Mouse (Mus musculus): Measurements from ENCODE around the gene Olfr346. TPM values are rescaled to one million over a fixed set of nuclear protein-coding genes. Genes with fewer than 3 reads are reported as not detected.

Gene Olfr346
- polyA plus RNA-seq (2015; fragmentation: Nextera tagmentation; extraction: Ambion mirVana) = not detected in 2 replicates

DNA sequence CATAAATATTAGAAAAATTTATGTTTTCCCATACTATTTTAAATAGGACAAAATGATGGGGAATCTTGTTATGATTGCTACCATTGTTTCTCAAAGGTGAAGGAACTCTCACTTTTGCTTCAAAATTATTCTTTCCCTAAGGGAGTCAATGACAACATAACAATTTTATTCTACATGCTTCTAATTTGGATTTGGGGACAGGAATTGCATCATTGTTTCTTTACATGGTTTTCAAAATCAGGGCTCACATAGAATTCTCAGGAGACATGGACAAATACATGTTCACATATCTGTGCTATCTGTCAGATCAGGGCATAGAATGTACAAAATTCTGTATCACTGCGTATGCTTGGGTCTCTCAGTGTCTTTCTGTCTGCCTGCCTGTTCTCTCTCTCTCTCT is at the start of gene Olfr346:
Gene Olfr346 (plus strand): TSS at position 301 of the 400 bp plus-strand sequence.
- WGBS = 61% methylated on average over 1 of the region's 1 CpGs
- H3K27ac ChIP-seq = no peak within 1 kb of the TSS
- no peak within 1 kb of the TSS for H3K4me2 ChIP-seq
- no peak within 1 kb of the TSS for H3K9ac ChIP-seq
- no peak within 1 kb of the TSS for H3K4me3 ChIP-seq
- H3K4me1 ChIP-seq = no peaks in the 10 kb centered on the region
- no peaks in the 10 kb centered on the region for H3K36me3 ChIP-seq
- ATAC-seq (ENCODE audit: borderline replicate concordance, extremely low read depth, low FRiP score, low TSS enrichment) = no peak
- no peaks in the 10 kb centered on the region for H3K9me3 ChIP-seq
- H3K27me3 ChIP-seq = no peaks in the 10 kb centered on the region

DNA sequence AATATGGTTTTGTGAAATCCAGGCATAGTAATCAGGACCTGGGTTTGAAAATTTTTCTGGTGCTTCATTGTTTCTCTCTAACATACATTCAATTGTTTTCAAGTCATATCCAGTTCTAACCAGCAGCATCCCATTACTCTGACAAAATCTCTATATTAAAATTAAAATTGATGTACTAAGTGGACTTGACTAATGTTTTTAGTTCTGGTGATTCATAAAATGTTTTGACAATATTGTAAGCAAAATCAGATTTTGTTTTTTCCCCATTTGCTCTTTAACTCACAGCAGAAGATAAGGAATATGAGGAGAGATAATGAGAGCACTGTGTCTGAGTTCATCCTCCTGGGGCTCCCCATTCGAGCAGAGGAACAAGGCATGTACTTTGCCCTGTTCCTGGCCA is 45.8 kb upstream of the Olfr346 start, which contains the start of gene Olfr345:
Gene Olfr345 (plus strand): TSS at position 301 of the 400 bp plus-strand sequence.
- H3K27ac ChIP-seq = no peak within 1 kb of the TSS
- H3K4me2 ChIP-seq = no peak within 1 kb of the TSS
- 75% methylated on average over 1 of the region's 1 CpGs for WGBS
- H3K4me3 ChIP-seq = no peak within 1 kb of the TSS
- no peak for ATAC-seq (ENCODE audit: borderline replicate concordance, extremely low read depth, low FRiP score, low TSS enrichment)
- H3K36me3 ChIP-seq = no peaks in the 10 kb centered on the region
- no peaks in the 10 kb centered on the region for H3K4me1 ChIP-seq
- H3K9me3 ChIP-seq = no peaks in the 10 kb centered on the region
- no peaks in the 10 kb centered on the region for H3K27me3 ChIP-seq
- no peak within 1 kb of the TSS for H3K9ac ChIP-seq

DNA sequence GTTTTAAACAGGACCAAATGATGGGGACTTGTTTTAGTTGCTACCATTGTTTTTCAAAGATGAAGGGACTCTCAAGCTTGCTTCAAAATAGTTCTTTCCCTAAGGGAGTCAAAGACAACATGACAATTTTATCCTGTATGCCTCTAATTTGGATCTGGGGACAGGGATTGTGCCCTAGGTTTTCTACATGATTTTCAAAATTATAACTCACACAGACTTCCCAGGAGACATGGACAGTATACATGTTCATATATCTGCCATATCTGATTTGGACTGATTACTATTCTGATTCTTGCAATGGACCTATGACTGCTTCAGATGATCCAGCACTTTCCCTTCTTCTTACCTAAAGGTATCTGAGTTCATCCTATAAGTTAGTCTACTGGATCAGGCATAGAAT is 46.0 kb downstream of the Olfr346 start, which contains the start of gene Olfr347:
Gene Olfr347 (plus strand): TSS at position 301 of the 400 bp plus-strand sequence.
- H3K27me3 ChIP-seq = no peaks in the 10 kb centered on the region
- H3K27ac ChIP-seq = no peak within 1 kb of the TSS
- no peak within 1 kb of the TSS for H3K9ac ChIP-seq
- no peak within 1 kb of the TSS for H3K4me3 ChIP-seq
- no peaks in the 10 kb centered on the region for H3K36me3 ChIP-seq
- no peak for ATAC-seq (ENCODE audit: borderline replicate concordance, extremely low read depth, low FRiP score, low TSS enrichment)
- H3K9me3 ChIP-seq = no peaks in the 10 kb centered on the region
- H3K4me1 ChIP-seq = no peaks in the 10 kb centered on the region
- H3K4me2 ChIP-seq = no peak within 1 kb of the TSS

DNA sequence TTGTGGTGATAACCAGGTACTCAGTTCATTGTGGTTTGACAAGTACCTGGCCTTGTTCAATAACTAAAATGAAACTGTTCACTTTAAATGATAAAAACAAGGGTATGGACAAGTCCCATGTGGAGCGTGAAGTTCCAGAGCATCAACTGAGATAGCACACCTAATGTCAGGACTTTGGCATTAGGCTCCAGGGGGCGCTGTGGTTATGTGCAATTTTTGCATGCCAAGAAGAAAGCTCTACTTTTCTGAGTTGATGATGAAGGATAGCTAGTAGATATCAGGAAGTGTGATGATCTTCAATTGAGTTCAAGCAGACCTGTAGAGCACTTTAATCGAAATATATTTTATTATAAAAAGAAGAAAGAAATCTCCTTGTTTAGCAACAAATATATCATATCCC is 50.6 kb downstream of the Olfr346 start:
- Histone ChIP-seq H3K9me3 (no peaks in the 10 kb centered on the region), H3K4me3 (no peak overlapping the region), H3K4me2 (no peak overlapping the region), H3K4me1 (no peaks in the 10 kb centered on the region), H3K9ac (no peak overlapping the region), H3K27me3 (no peaks in the 10 kb centered on the region), H3K27ac (no peak overlapping the region), H3K36me3 (no peaks in the 10 kb centered on the region)
- ATAC-seq (ENCODE audit: borderline replicate concordance, extremely low read depth, low FRiP score, low TSS enrichment) = no peak
- 50% methylated on average over 3 of the region's 3 CpGs for WGBS

Other genes with a start within 250 kb of the Olfr346 start
- not detected in 2 replicates for gene Olfr340, start 233.2 kb upstream of the Olfr346 start, polyA plus RNA-seq (2015; fragmentation: Nextera tagmentation; extraction: Ambion mirVana)
- gene Olfr341, start 203.3 kb upstream of the Olfr346 start, polyA plus RNA-seq (2015; fragmentation: Nextera tagmentation; extraction: Ambion mirVana) = not detected in 2 replicates
- not detected in 2 replicates for gene Olfr342, start 160.8 kb upstream of the Olfr346 start, polyA plus RNA-seq (2015; fragmentation: Nextera tagmentation; extraction: Ambion mirVana)
- gene Olfr344, start 119.1 kb upstream of the Olfr346 start, polyA plus RNA-seq (2015; fragmentation: Nextera tagmentation; extraction: Ambion mirVana) = not detected in 2 replicates
- not detected in 2 replicates for gene Olfr345, start 45.7 kb upstream of the Olfr346 start, polyA plus RNA-seq (2015; fragmentation: Nextera tagmentation; extraction: Ambion mirVana)
- not detected in 2 replicates for gene Olfr347, start 46.1 kb downstream of the Olfr346 start, polyA plus RNA-seq (2015; fragmentation: Nextera tagmentation; extraction: Ambion mirVana)
- not detected in 2 replicates for gene Olfr348, start 98.5 kb downstream of the Olfr346 start, polyA plus RNA-seq (2015; fragmentation: Nextera tagmentation; extraction: Ambion mirVana)
- not detected in 2 replicates for gene Olfr50, start 104.8 kb downstream of the Olfr346 start, polyA plus RNA-seq (2015; fragmentation: Nextera tagmentation; extraction: Ambion mirVana)
- not detected in 2 replicates for gene Olfr3, start 131.2 kb downstream of the Olfr346 start, polyA plus RNA-seq (2015; fragmentation: Nextera tagmentation; extraction: Ambion mirVana)
- gene Olfr350, start 160.5 kb downstream of the Olfr346 start, polyA plus RNA-seq (2015; fragmentation: Nextera tagmentation; extraction: Ambion mirVana) = not detected in 2 replicates
- gene Olfr351, start 176.9 kb downstream of the Olfr346 start, polyA plus RNA-seq (2015; fragmentation: Nextera tagmentation; extraction: Ambion mirVana) = not detected in 2 replicates
- not detected in 2 replicates for gene Olfr352, start 182.7 kb downstream of the Olfr346 start, polyA plus RNA-seq (2015; fragmentation: Nextera tagmentation; extraction: Ambion mirVana)
- gene Olfr353, start 207.1 kb downstream of the Olfr346 start, polyA plus RNA-seq (2015; fragmentation: Nextera tagmentation; extraction: Ambion mirVana) = not detected in 2 replicates
- gene Olfr354, start 219.9 kb downstream of the Olfr346 start, polyA plus RNA-seq (2015; fragmentation: Nextera tagmentation; extraction: Ambion mirVana) = not detected in 2 replicates
- gene Olfr355, start 243.1 kb downstream of the Olfr346 start, polyA plus RNA-seq (2015; fragmentation: Nextera tagmentation; extraction: Ambion mirVana) = not detected in 2 replicates

All from lung, embryonic 15.5 days (tissue).